Mouse (Mus musculus) frontal cortex, adult 2 months (tissue): ENCODE results near the gene Efcab2. TPM values are rescaled to one million over a fixed set of nuclear protein-coding genes. Genes with fewer than 3 reads are reported as not detected.

Experiments used
- DNase-seq, 2 experiments: peaks; one replicate each; pipeline ENCODE4 v3.0.0; 2022; ENCODE audit warnings: low spot score in 1 of 2; ENCODE audit errors: extremely low spot score in 1 of 2
- polyA plus RNA-seq: library from polyadenylated mRNA; depleted of rRNA; stranded (reverse); fragments of >200 nt; gene quantifications from 2 replicates; pipeline ENCODE4 v1.2.3, GENCODE M21; 2012; rRNA removed

Gene Efcab2
- polyA plus RNA-seq, result 8.0 and 9.0 TPM in 2 replicates

GRCm38 (mm10) chr1:178405951-178406711 is at the start of gene Efcab2:
TSS of gene Efcab2 (plus strand) at chr1:178406085.
- DNase-seq, result peak; percentile 67 to 85

GRCm38 (mm10) chr1:178357776-178358710 is 47.8 kb upstream of the Efcab2 start:
- DNase-seq, result peak; percentile 86 to 87

GRCm38 (mm10) chr1:178360264-178360663 is 45.6 kb upstream of the Efcab2 start:
- DNase-seq, result no peak

GRCm38 (mm10) chr1:178360702-178361101 is 45.2 kb upstream of the Efcab2 start:
- DNase-seq, result no peak

- DNase-seq, result no peak
These were observed 40.7 kb upstream of the Efcab2 start for GRCm38 (mm10) chr1:178365171-178365570.

GRCm38 (mm10) chr1:178368121-178368520 is 37.8 kb upstream of the Efcab2 start:
- no peak for DNase-seq

- DNase-seq, result peak; percentile 92 to 96
These were observed 37.2 kb upstream of the Efcab2 start for GRCm38 (mm10) chr1:178368548-178369271.

- DNase-seq, result peak in 1 of 2 experiments; percentile 37
These were observed 36.6 kb upstream of the Efcab2 start for GRCm38 (mm10) chr1:178369272-178369651.

- DNase-seq, result no peak
These were observed 33.2 kb upstream of the Efcab2 start for GRCm38 (mm10) chr1:178372681-178373080.

- no peak for DNase-seq
These were observed 30.5 kb upstream of the Efcab2 start for GRCm38 (mm10) chr1:178375381-178375780.

- no peak for DNase-seq
These were observed 29.8 kb upstream of the Efcab2 start for GRCm38 (mm10) chr1:178376061-178376460.

- no peak for DNase-seq
These were observed 29.0 kb upstream of the Efcab2 start for GRCm38 (mm10) chr1:178376907-178377306.

GRCm38 (mm10) chr1:178378115-178378514 is 27.8 kb upstream of the Efcab2 start:
- no peak for DNase-seq

- no peak for DNase-seq
These were observed 26.7 kb upstream of the Efcab2 start for GRCm38 (mm10) chr1:178379224-178379623.

GRCm38 (mm10) chr1:178382165-178382564 is 23.7 kb upstream of the Efcab2 start:
- DNase-seq, result no peak

- DNase-seq, result no peak
These were observed 17.1 kb upstream of the Efcab2 start for GRCm38 (mm10) chr1:178388802-178389201.

GRCm38 (mm10) chr1:178389401-178389800 is 16.5 kb upstream of the Efcab2 start:
- DNase-seq, result no peak

GRCm38 (mm10) chr1:178392970-178393369 is 12.9 kb upstream of the Efcab2 start:
- DNase-seq, result no peak

GRCm38 (mm10) chr1:178395091-178395490 is 10.8 kb upstream of the Efcab2 start:
- no peak for DNase-seq

GRCm38 (mm10) chr1:178396383-178396782 is 9.5 kb upstream of the Efcab2 start:
- no peak for DNase-seq

GRCm38 (mm10) chr1:178399879-178400278 is 6.0 kb upstream of the Efcab2 start:
- no peak for DNase-seq
